Mouse (Mus musculus) adipocyte (in vitro differentiated cells): ENCODE measurements around the gene Gm20498.

Source experiments
- DNase-seq: peaks from one replicate; pipeline ENCODE4 v3.0.0-alpha.2; 2016; ENCODE audit warnings: low spot score

The Gm20498 gene

GRCm38 (mm10) chr12:81332875-81333421 lies 199.8 kb downstream of the Gm20498 start, which contains the start of gene Slc8a3:
Gene Slc8a3 (minus strand): TSS chr12:81333180.
- no peak for DNase-seq

- no peak for DNase-seq
These were observed 200.5 kb downstream of the Gm20498 start for GRCm38 (mm10) chr12:81331937-81332874.

GRCm38 (mm10) chr12:81331046-81331638 lies 201.6 kb downstream of the Gm20498 start:
- no peak for DNase-seq

- no peak for DNase-seq
These were observed 207.7 kb downstream of the Gm20498 start for GRCm38 (mm10) chr12:81324991-81325390.

GRCm38 (mm10) chr12:81324116-81324515 lies 208.6 kb downstream of the Gm20498 start:
- no peak for DNase-seq

- DNase-seq, result no peak
These were observed 211.7 kb downstream of the Gm20498 start for GRCm38 (mm10) chr12:81321021-81321420.

- no peak for DNase-seq
These were observed 214.9 kb downstream of the Gm20498 start for GRCm38 (mm10) chr12:81317811-81318210.

- DNase-seq, result no peak
These were observed 216.8 kb downstream of the Gm20498 start for GRCm38 (mm10) chr12:81315953-81316352.
